Mouse (Mus musculus): Measurements from ENCODE around the gene Fam102a. TPM values are rescaled to one million over a fixed set of nuclear protein-coding genes. Genes with fewer than 3 reads are reported as not detected.

The Fam102a gene
- polyA plus RNA-seq, 1 experiment from 2014 or later, result 10.2 TPM

DNA sequence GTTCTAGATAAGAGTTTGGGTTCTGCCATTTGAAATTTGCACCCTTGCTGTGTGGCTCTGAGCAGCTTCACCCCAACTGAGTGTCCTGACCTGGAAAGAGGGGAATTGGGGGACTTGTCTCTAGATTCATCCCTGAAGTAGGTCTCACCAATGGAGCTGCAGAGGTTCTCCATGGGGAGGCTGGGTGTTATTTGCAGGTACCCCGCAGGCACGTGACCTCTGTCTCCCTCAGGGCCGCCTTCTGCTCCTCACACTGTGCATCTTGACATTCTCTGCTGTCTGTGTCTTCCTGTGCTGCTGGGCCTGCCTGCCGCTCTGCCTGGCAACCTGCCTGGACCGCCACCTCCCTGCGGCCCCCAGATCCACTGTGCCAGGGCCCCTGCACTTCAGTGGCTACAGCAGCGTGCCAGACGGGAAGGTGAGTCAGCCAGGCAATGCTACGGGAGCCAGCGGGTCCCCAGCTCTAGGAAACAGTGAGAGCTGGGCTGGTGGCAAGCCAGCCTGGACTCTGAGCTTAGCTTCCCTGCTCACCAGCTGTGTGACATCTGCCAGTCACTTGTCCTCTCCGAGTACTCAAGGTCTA lies 54.2 kb downstream of the Fam102a start:
- no peak overlapping the region for H3K27ac ChIP-seq (replicated peaks; ENCODE audit: low read depth, low read length)
- no peaks in the 10 kb centered on the region; the same call in 1 of the 2 replicates for H3K27me3 ChIP-seq (ENCODE audit: control insufficient read depth, insufficient read depth, low read length)
- no peaks in the 10 kb centered on the region for H3K4me1 ChIP-seq (ENCODE audit: control insufficient read depth, insufficient read depth, low read length)
- H3K9ac ChIP-seq (replicated peaks; ENCODE audit: low read length), result no peak overlapping the region
- H3K9me3 ChIP-seq (replicated peaks; ENCODE audit: control insufficient read depth, low read length), result no peaks in the 10 kb centered on the region
- no peaks in the 10 kb centered on the region; the same call in 1 of the 2 replicates for H3K36me3 ChIP-seq (replicated peaks; ENCODE audit: control insufficient read depth, insufficient read depth, low read depth, low read length)
- no peak overlapping the region for H3K4me2 ChIP-seq (ENCODE audit: low read depth, low read length)
- ATAC-seq (replicated peaks; ENCODE audit: insufficient number of reproducible peaks, low FRiP score, low TSS enrichment, low read depth) (no peak), DNase-seq (ENCODE audit: low spot score) (no peak)
- H3K4me3 ChIP-seq (ENCODE audit: low read depth, low read length), result no peak overlapping the region
- 72% methylated on average over 11 of the region's 11 CpGs for WGBS

DNA sequence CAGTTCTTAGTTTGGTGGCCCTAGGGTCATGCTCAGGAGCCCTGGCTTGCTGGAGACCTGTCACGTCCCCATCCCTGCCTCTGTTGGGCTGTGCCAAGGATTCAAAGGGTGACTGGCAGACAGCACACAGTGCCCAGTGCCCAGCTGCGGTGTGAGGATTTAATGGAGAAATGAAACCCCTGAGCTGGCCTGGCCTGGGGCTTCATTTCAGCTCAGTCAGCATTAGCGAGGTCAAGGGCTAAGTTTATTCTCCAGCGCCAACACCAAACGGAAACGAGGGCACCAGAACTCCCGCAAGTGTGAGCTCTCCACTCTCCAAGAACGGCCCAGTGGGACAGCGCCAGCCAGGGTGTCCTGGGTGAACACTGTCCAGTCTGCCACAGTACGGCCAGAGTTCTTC lies 55.1 kb downstream of the Fam102a start:
- WGBS, result 72% methylated on average over 10 of the region's 10 CpGs

DNA sequence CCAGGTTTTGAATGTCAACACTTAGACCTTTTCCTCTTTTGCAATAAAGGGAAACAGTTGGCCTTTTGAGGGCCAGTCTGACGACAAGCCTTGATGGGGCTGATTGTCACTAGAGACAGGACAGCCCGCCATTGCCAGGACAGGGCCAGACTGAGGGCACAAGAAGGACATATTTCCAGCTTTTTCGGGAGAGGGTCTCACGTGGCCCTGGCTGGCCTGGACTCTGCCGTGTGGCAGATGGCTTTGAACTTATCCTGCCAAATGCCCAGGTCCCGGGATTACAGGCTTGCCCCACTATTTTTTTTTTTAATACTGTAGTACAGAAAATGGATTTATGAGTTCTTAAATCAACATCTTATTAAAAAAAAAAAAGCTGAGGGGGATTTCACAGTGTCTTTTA lies 56.1 kb downstream of the Fam102a start:
- no peaks in the 10 kb centered on the region; the same call in 1 of the 2 replicates for H3K27me3 ChIP-seq (ENCODE audit: control insufficient read depth, insufficient read depth, low read length)
- no peak overlapping the region for H3K27ac ChIP-seq (replicated peaks; ENCODE audit: low read depth, low read length)
- H3K4me1 ChIP-seq (ENCODE audit: control insufficient read depth, insufficient read depth, low read length), result no peaks in the 10 kb centered on the region
- no peak overlapping the region for H3K9ac ChIP-seq (replicated peaks; ENCODE audit: low read length)
- no peak overlapping the region for H3K4me2 ChIP-seq (ENCODE audit: low read depth, low read length)
- no peaks in the 10 kb centered on the region; the same call in 1 of the 2 replicates for H3K36me3 ChIP-seq (replicated peaks; ENCODE audit: control insufficient read depth, insufficient read depth, low read depth, low read length)
- no peak overlapping the region for H3K4me3 ChIP-seq (ENCODE audit: low read depth, low read length)
- 72% methylated on average over 6 of the region's 6 CpGs for WGBS
- no peaks in the 10 kb centered on the region for H3K9me3 ChIP-seq (replicated peaks; ENCODE audit: control insufficient read depth, low read length)
- no peak for ATAC-seq (replicated peaks; ENCODE audit: insufficient number of reproducible peaks, low FRiP score, low TSS enrichment, low read depth)
- DNase-seq (ENCODE audit: low spot score), result no peak

More for the DNA sequence above, 55.1 kb downstream of the Fam102a start:
- H3K9me3 ChIP-seq (replicated peaks; ENCODE audit: control insufficient read depth, low read length), result no peaks in the 10 kb centered on the region
- no peak overlapping the region for H3K4me3 ChIP-seq (ENCODE audit: low read depth, low read length)
- H3K4me2 ChIP-seq (ENCODE audit: low read depth, low read length), result no peak overlapping the region
- no peaks in the 10 kb centered on the region for H3K4me1 ChIP-seq (ENCODE audit: control insufficient read depth, insufficient read depth, low read length)
- no peaks in the 10 kb centered on the region; the same call in 1 of the 2 replicates for H3K27me3 ChIP-seq (ENCODE audit: control insufficient read depth, insufficient read depth, low read length)
- no peak for ATAC-seq (replicated peaks; ENCODE audit: insufficient number of reproducible peaks, low FRiP score, low TSS enrichment, low read depth)
- no peak overlapping the region for H3K9ac ChIP-seq (replicated peaks; ENCODE audit: low read length)
- H3K36me3 ChIP-seq (replicated peaks; ENCODE audit: control insufficient read depth, insufficient read depth, low read depth, low read length), result no peaks in the 10 kb centered on the region; the same call in 1 of the 2 replicates
- no peak overlapping the region for H3K27ac ChIP-seq (replicated peaks; ENCODE audit: low read depth, low read length)
- DNase-seq (ENCODE audit: low spot score), result no peak

DNA sequence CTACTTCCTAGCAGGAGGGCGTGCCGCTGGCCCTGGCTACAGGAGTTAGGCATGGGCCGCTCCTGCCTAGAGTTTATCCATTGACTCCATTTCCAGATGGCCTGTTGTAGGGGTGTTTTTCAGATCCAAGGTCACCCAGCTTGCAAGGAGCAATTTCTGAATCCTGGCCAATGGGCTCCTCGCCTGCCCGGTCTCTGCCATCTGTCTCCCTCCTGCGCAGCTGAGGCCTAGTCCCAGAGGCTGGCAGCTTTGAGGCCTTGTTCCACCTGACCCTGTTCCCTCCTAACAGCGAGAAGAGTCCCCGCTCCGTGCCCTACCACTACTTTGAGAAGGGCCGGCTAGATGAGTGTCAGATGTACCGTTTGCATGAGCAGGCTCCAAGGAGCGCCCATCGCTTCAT lies 61.6 kb downstream of the Fam102a start:
- Histone ChIP-seq H3K9me3 (replicated peaks; ENCODE audit: control insufficient read depth, low read length) (no peaks in the 10 kb centered on the region), H3K27ac (replicated peaks; ENCODE audit: low read depth, low read length) (no peak overlapping the region), H3K4me1 (ENCODE audit: control insufficient read depth, insufficient read depth, low read length) (no peaks in the 10 kb centered on the region), H3K27me3 (ENCODE audit: control insufficient read depth, insufficient read depth, low read length) (no peaks in the 10 kb centered on the region), H3K4me2 (ENCODE audit: low read depth, low read length) (no peak overlapping the region), H3K36me3 (replicated peaks; ENCODE audit: control insufficient read depth, insufficient read depth, low read depth, low read length) (no peaks in the 10 kb centered on the region; the same call in 1 of the 2 replicates), H3K4me3 (ENCODE audit: low read depth, low read length) (no peak overlapping the region), H3K9ac (replicated peaks; ENCODE audit: low read length) (no peak overlapping the region)
- no peak for DNase-seq (ENCODE audit: low spot score)
- 97% methylated on average over 13 of the region's 13 CpGs for WGBS
- no peak for ATAC-seq (replicated peaks; ENCODE audit: insufficient number of reproducible peaks, low FRiP score, low TSS enrichment, low read depth)

DNA sequence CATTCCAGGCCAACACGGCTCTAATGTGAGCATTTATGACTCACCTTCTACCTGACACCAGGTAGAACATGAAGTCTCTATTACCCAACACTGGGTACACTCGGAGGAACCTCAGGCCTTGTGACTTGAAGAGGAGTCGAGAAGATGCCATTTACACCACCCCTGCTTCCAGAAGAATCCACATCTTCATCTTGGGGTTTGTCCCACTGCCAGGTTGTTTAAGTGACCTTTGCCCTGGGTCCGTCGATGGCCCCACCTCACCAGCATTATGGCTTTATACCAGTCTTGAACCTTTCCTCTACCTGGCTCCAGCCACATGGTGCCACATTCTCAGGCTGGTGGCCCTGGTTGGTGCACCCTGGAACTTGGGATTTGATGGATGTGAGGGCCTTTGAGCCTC lies 62.1 kb downstream of the Fam102a start:
- ATAC-seq (replicated peaks; ENCODE audit: insufficient number of reproducible peaks, low FRiP score, low TSS enrichment, low read depth) (no peak), DNase-seq (ENCODE audit: low spot score) (no peak)
- H3K9me3 ChIP-seq (replicated peaks; ENCODE audit: control insufficient read depth, low read length), result no peaks in the 10 kb centered on the region
- 86% methylated on average over 5 of the region's 5 CpGs for WGBS
- no peaks in the 10 kb centered on the region for H3K27me3 ChIP-seq (ENCODE audit: control insufficient read depth, insufficient read depth, low read length)
- H3K4me3 ChIP-seq (ENCODE audit: low read depth, low read length), result no peak overlapping the region
- no peak overlapping the region for H3K4me2 ChIP-seq (ENCODE audit: low read depth, low read length)
- no peak overlapping the region for H3K9ac ChIP-seq (replicated peaks; ENCODE audit: low read length)
- H3K4me1 ChIP-seq (ENCODE audit: control insufficient read depth, insufficient read depth, low read length), result no peaks in the 10 kb centered on the region; the same call in 1 of the 2 replicates
- H3K36me3 ChIP-seq (replicated peaks; ENCODE audit: control insufficient read depth, insufficient read depth, low read depth, low read length), result no peaks in the 10 kb centered on the region; the same call in 1 of the 2 replicates
- no peak overlapping the region for H3K27ac ChIP-seq (replicated peaks; ENCODE audit: low read depth, low read length)

DNA sequence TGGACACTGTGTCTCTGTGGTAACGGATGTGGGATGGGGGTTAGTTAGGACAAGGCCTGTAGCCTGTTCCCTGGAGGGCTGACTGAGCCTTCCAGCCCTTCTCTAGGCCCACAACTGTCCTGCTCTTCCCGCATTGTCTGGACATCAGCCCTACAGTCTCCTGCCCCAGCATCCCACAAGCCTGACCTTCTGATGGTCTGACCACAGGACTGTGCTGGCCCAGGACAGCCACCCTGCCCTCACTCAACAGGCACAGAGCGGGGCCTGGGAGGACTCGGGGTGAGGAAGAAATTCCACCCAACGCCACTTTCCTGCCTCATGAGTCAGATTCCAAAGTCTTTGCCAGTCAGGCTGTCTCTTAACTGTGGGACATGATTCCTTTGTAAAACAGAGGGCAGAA lies 62.6 kb downstream of the Fam102a start:
- no peaks in the 10 kb centered on the region for H3K27me3 ChIP-seq (ENCODE audit: control insufficient read depth, insufficient read depth, low read length)
- no peak for DNase-seq (ENCODE audit: low spot score)
- no peak for ATAC-seq (replicated peaks; ENCODE audit: insufficient number of reproducible peaks, low FRiP score, low TSS enrichment, low read depth)
- no peak overlapping the region for H3K4me3 ChIP-seq (ENCODE audit: low read depth, low read length)
- H3K9me3 ChIP-seq (replicated peaks; ENCODE audit: control insufficient read depth, low read length), result no peaks in the 10 kb centered on the region
- H3K27ac ChIP-seq (replicated peaks; ENCODE audit: low read depth, low read length), result no peak overlapping the region
- WGBS, result 86% methylated on average over 5 of the region's 5 CpGs
- no peaks in the 10 kb centered on the region; the same call in 1 of the 2 replicates for H3K36me3 ChIP-seq (replicated peaks; ENCODE audit: control insufficient read depth, insufficient read depth, low read depth, low read length)
- no peak overlapping the region for H3K4me2 ChIP-seq (ENCODE audit: low read depth, low read length)
- H3K9ac ChIP-seq (replicated peaks; ENCODE audit: low read length), result no peak overlapping the region
- no peaks in the 10 kb centered on the region; the same call in 1 of the 2 replicates for H3K4me1 ChIP-seq (ENCODE audit: control insufficient read depth, insufficient read depth, low read length)

DNA sequence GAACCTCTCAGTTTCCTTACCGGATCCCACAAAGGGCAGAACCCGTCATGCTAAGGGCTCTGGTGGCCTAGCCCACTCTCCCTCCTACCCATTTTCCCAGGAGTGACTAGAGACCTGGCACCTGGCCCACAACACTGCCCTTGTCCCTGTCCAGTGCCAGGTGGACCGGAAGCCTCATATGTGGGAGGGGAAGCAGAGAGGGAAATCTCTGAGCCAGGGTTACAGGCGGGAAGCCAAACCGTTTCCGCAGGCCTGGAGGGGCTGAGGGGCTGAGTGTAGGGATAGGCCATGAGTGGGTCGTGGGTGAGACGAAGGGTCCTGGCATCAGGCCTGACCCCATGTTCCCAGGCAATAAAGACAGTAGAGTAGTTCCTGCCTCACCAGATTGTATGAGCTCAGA lies 63.4 kb downstream of the Fam102a start:
- Histone ChIP-seq H3K9me3 (replicated peaks; ENCODE audit: control insufficient read depth, low read length) (no peaks in the 10 kb centered on the region), H3K27ac (replicated peaks; ENCODE audit: low read depth, low read length) (no peak overlapping the region), H3K27me3 (ENCODE audit: control insufficient read depth, insufficient read depth, low read length) (no peaks in the 10 kb centered on the region), H3K4me2 (ENCODE audit: low read depth, low read length) (no peak overlapping the region), H3K9ac (replicated peaks; ENCODE audit: low read length) (no peak overlapping the region), H3K4me1 (ENCODE audit: control insufficient read depth, insufficient read depth, low read length) (no peaks in the 10 kb centered on the region; the same call in 1 of the 2 replicates), H3K36me3 (replicated peaks; ENCODE audit: control insufficient read depth, insufficient read depth, low read depth, low read length) (no peaks in the 10 kb centered on the region; the same call in 1 of the 2 replicates), H3K4me3 (ENCODE audit: low read depth, low read length) (no peak overlapping the region)
- 93% methylated on average over 8 of the region's 8 CpGs for WGBS
- ATAC-seq (replicated peaks; ENCODE audit: insufficient number of reproducible peaks, low FRiP score, low TSS enrichment, low read depth) (no peak), DNase-seq (ENCODE audit: low spot score) (no peak)

DNA sequence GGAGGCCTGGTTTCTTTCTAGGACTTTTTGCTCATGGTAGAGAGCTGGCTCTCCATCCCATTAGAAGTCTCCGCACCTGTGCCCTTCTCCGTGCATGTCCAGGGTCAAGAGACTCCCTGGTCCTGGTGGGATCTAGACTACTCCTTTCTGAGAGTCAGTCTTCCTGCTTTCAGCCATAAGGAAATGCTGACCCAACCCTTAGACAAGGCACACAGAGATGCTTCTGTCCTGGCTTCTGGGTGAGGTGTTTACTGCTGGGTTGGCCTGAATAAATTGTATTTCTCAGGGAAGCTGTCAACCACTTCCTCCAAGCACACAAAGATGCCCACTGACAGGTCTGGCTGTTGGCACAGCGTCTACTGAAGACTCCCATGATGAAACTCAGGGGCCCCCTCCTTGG lies 64.3 kb downstream of the Fam102a start, which contains the start of gene St6galnac6:
TSS of gene St6galnac6 (plus strand) at position 301 of the 400 bp plus-strand sequence.
- H3K4me1 ChIP-seq (ENCODE audit: control insufficient read depth, insufficient read depth, low read length), result no peaks in the 10 kb centered on the region; the same call in 1 of the 2 replicates
- no peaks in the 10 kb centered on the region for H3K36me3 ChIP-seq (replicated peaks; ENCODE audit: control insufficient read depth, insufficient read depth, low read depth, low read length)
- no peak within 1 kb of the TSS for H3K4me3 ChIP-seq (ENCODE audit: low read depth, low read length)
- no peak within 1 kb of the TSS for H3K4me2 ChIP-seq (ENCODE audit: low read depth, low read length)
- DNase-seq (ENCODE audit: low spot score) (no peak), ATAC-seq (replicated peaks; ENCODE audit: insufficient number of reproducible peaks, low FRiP score, low TSS enrichment, low read depth) (no peak)
- H3K27me3 ChIP-seq (ENCODE audit: control insufficient read depth, insufficient read depth, low read length), result no peaks in the 10 kb centered on the region
- no peak within 1 kb of the TSS for H3K9ac ChIP-seq (replicated peaks; ENCODE audit: low read length)
- WGBS, result 89% methylated on average over 3 of the region's 3 CpGs
- no peaks in the 10 kb centered on the region for H3K9me3 ChIP-seq (replicated peaks; ENCODE audit: control insufficient read depth, low read length)
- H3K27ac ChIP-seq (replicated peaks; ENCODE audit: low read depth, low read length), result no peak within 1 kb of the TSS
